Mouse (Mus musculus) limb, embryonic 13.5 days (tissue): Measurements from ENCODE around the gene Agap1. TPM values are rescaled to one million over a fixed set of nuclear protein-coding genes. Genes with fewer than 3 reads are reported as not detected.

Source experiments
- ATAC-seq: fragments of 200-750 bp; cut with Nextera tagmentation; 2 replicates; pipeline ENCODE4 v1.8.0; 2017; ENCODE audit warnings: low read depth, moderate number of reproducible peaks, moderate TSS enrichment; ENCODE audit not compliant: low FRiP score
- H3K27ac ChIP-seq: fragments of 300-500 bp; sonication (generic); 2 replicates; pipeline ENCODE4 v1.5.1; 2015; ENCODE audit warnings: inconsistent platforms, mild to moderate bottlenecking, moderate library complexity
- H3K27me3 ChIP-seq: fragments of 300-500 bp; sonication (generic); 2 replicates; pipeline ENCODE4 v1.6.1; 2015; ENCODE audit warnings: mild to moderate bottlenecking, inconsistent platforms
- H3K36me3 ChIP-seq: fragments of 300-500 bp; sonication (generic); 2 replicates; pipeline ENCODE4 v1.6.1; 2015; ENCODE audit warnings: inconsistent platforms, mild to moderate bottlenecking, moderate library complexity
- H3K4me1 ChIP-seq: fragments of 300-500 bp; sonication (generic); 2 replicates; pipeline ENCODE4 v1.6.1; 2015; ENCODE audit warnings: inconsistent platforms
- H3K4me2 ChIP-seq: fragments of 300-500 bp; sonication (generic); replicated peaks from 2 replicates; pipeline ENCODE4 v1.6.1; 2015; ENCODE audit warnings: inconsistent platforms, mild to moderate bottlenecking, moderate library complexity
- H3K4me3 ChIP-seq: fragments of 300-500 bp; sonication (generic); 2 replicates; pipeline ENCODE4 v1.5.1; 2015; ENCODE audit warnings: moderate library complexity, mild to moderate bottlenecking, inconsistent platforms
- H3K9ac ChIP-seq: fragments of 300-500 bp; sonication (generic); 2 replicates; pipeline ENCODE4 v1.6.1; 2015; ENCODE audit warnings: mild to moderate bottlenecking, inconsistent platforms
- H3K9me3 ChIP-seq: fragments of 300-500 bp; sonication (generic); 2 replicates; pipeline ENCODE4 v1.6.1; 2016; ENCODE audit warnings: inconsistent platforms
- WGBS: fragments of 180-500 bp; shearing (Covaris S2); methylation state at CpG from one replicate; pipeline ENCODE4 v1.1.7; 2015; 5-methylcytosine and 5-hydroxymethylcytosine counted together
- polyA plus RNA-seq: library from polyadenylated mRNA; unstranded; fragments of >200 nt; fragmentation: Nextera tagmentation; extraction: Ambion mirVana; gene quantifications from 2 replicates; pipeline ENCODE4 v1.2.1, GENCODE M21; 2015

The Agap1 gene
- polyA plus RNA-seq, 1 experiment from 2014 or later: 13.3 TPM

DNA sequence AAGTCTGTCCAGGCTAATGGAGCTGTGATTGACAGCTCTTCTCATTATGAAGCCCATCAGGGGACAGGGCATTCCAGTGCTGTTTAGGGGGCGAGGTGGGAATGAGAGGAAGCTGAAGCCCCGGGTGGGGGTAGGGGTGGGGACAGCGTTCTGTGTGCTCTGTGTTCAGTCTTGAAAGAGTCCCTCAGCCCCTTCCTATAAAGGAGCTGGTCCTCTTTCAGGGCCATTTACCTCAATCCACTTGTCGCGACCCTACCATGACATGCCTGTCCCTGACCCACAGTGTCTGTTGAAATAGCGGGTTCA, 416.3 kb downstream of the Agap1 start:
- WGBS: 53% methylated on average over 6 of the region's 6 CpGs
- Histone ChIP-seq H3K4me3 (no peak overlapping the region), H3K27me3 (no peaks in the 10 kb centered on the region; the same call in 1 of the 2 replicates), H3K9me3 (no peaks in the 10 kb centered on the region), H3K4me2 (no peak overlapping the region), H3K36me3 (no peaks in the 10 kb centered on the region), H3K27ac (no peak overlapping the region), H3K4me1 (peaks cover 33% of the 10 kb centered on the region), H3K9ac (no peak overlapping the region)
- no peak for ATAC-seq

DNA sequence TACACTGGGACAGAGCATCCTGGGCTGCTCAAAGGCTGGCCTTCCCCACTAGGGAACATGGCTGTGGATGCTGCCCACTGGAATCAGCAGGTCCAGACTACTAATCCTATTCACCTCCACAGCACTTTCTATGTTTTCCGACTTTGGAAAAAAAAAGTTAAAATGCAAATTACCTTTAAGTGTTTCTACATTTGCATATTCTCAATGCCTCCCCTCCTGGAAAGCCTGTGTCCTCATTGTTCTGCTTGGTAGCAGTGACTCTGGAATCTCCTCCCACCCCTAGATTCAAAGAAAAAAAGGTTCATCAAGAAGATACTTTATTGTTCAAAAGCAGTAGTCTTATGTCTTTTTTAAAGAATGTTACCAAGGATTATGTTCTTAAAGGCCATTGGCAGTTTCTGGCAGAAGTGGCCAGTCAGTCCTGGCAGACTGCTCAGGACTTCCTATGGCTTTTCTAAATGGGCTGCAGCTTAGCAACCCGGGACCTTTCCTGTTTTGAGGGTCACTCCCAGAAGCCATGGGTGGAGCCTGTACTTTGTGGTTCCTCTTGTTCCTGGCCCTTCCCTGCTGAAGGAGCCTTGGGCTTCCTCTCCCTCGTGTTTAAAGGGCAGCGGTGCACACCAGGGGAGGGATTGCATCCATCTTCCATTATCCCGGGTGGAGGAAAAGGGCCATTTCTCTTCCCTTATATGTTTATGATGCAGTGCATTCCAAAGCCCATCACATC, 421.9 kb downstream of the Agap1 start:
- H3K36me3 ChIP-seq: peaks cover 6% of the 10 kb centered on the region; the same call in 1 of the 2 replicates
- WGBS: 31% methylated on average over 5 of the region's 5 CpGs
- no peaks in the 10 kb centered on the region for H3K9me3 ChIP-seq
- H3K4me1 ChIP-seq: peaks cover 23% of the 10 kb centered on the region
- H3K27ac ChIP-seq: no peak overlapping the region
- H3K4me2 ChIP-seq: no peak overlapping the region
- H3K27me3 ChIP-seq: no peaks in the 10 kb centered on the region; the same call in 1 of the 2 replicates
- H3K4me3 ChIP-seq: no peak overlapping the region
- ATAC-seq: no peak
- H3K9ac ChIP-seq: no peak overlapping the region

DNA sequence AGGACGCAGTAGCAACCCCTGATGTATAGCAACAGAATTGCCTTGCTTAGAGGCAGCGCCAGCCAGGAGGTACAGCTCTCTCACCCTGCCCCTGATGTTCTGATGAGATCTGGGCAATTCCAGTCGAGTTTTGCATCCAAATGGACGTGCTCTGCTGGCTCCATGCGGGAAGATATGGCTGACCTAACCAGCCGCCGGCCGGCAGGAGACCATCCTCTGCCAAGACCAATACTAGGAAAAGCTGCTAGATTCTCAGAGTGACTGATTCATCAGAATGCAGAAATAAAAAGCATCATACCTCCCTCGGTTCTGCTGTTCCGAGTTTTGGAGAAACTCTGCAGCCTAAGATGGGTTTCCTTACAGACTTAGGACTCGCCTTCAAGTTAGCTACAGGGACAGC, 423.9 kb downstream of the Agap1 start:
- ATAC-seq: no peak
- 87% methylated on average over 11 of the region's 11 CpGs for WGBS
- Histone ChIP-seq H3K27me3 (no peaks in the 10 kb centered on the region; the same call in 1 of the 2 replicates), H3K4me2 (no peak overlapping the region), H3K4me3 (no peak overlapping the region), H3K36me3 (peaks cover 9% of the 10 kb centered on the region; the same call in 1 of the 2 replicates), H3K4me1 (peaks cover 11% of the 10 kb centered on the region; the same call in 1 of the 2 replicates), H3K9ac (no peak overlapping the region), H3K27ac (no peak overlapping the region), H3K9me3 (no peaks in the 10 kb centered on the region)

DNA sequence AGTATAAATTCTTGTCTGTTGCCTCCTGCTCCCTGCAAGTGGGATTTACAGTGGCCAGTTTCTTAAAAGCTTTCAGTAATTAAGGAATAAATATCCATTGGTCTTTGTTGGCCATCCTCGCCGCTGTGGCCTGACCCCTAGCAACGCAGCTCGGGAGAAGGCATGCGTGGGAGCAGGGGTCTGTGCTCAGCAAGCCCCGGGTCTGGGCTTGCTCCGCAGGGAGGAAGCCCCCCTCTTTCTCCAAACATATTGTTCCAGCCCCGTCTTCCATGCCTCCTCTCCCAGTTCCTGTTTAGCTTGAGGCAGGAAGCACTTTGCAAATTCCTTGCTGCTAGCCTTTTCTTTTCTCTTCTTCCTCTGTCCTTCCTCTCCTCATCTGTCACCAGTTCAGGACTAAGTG, 425.6 kb downstream of the Agap1 start:
- H3K4me3 ChIP-seq: no peak overlapping the region
- H3K9me3 ChIP-seq: no peaks in the 10 kb centered on the region
- no peaks in the 10 kb centered on the region; the same call in 1 of the 2 replicates for H3K27me3 ChIP-seq
- peaks cover 20% of the 10 kb centered on the region for H3K4me1 ChIP-seq
- H3K4me2 ChIP-seq: no peak overlapping the region
- WGBS: 56% methylated on average over 8 of the region's 8 CpGs
- no peak overlapping the region for H3K9ac ChIP-seq
- no peak for ATAC-seq
- no peak overlapping the region for H3K27ac ChIP-seq
- peaks cover 9% of the 10 kb centered on the region; the same call in 1 of the 2 replicates for H3K36me3 ChIP-seq

DNA sequence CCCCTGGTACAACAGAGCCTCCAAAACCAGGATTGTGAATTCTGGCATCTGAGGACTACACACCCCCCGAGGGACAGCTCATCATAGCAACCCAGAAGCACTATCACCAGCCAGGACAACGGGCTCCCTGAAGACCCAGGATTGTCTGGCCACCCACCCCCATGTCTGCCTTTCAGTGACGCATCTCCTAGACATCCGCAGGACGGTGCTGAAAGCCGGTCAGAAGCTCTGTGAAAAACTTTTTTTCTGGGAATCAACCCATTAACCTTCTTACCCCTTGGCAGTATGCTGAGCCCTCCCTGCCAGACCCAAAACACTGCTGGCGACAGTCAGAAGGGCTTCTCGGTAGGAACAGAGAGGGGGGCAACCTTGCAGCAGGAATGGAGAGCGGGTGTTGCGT, 426.2 kb downstream of the Agap1 start:
- WGBS: 82% methylated on average over 10 of the region's 10 CpGs
- Histone ChIP-seq H3K36me3 (peaks cover 9% of the 10 kb centered on the region; the same call in 1 of the 2 replicates), H3K27me3 (no peaks in the 10 kb centered on the region), H3K4me2 (no peak overlapping the region), H3K4me1 (peaks cover 26% of the 10 kb centered on the region), H3K9ac (no peak overlapping the region), H3K4me3 (no peak overlapping the region), H3K9me3 (no peaks in the 10 kb centered on the region), H3K27ac (no peak overlapping the region)
- no peak for ATAC-seq

DNA sequence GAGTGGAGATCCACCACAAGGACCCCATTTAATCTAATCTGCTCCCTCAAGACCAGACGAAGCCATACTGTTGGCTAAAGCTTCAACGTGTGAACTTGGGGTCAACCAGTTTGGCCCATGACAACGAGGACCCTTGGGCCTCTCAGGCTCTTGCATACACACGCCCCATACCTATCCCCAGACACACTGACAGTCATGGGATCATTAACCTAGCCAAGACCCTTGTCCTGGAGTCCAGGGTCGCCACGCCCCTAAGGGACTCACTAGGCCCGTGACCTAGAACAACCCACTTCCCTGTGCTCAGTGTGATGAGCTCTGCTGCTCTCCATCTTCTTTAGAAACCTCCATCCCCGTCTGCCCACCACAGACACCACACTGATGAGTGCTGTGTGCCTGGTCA, 429.7 kb downstream of the Agap1 start:
- Histone ChIP-seq H3K4me2 (no peak overlapping the region), H3K4me3 (no peak overlapping the region), H3K9ac (no peak overlapping the region), H3K4me1 (peaks cover 27% of the 10 kb centered on the region), H3K27me3 (no peaks in the 10 kb centered on the region), H3K27ac (no peak overlapping the region), H3K9me3 (no peaks in the 10 kb centered on the region), H3K36me3 (peaks cover 31% of the 10 kb centered on the region)
- ATAC-seq: no peak
- 93% methylated on average over 8 of the region's 8 CpGs for WGBS

DNA sequence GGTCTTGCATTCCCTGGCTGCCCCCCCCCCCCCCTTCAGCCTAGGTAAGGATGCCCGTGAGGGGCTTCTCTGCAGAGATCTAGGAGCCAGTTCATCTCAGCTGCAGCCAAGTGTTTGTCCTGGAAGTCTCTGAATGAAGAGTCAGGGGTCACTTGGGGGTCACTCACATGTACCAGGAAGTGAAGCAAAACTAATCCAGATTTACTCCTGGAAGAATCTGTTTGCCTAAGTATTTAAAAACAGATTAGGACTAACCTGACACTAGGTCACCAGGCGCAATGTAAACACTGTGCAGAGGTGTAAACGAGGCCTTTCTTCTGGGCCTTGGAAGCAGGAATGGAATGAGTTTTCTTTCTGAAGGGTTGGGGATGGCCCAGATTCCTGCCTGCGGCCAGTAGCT, 431.1 kb downstream of the Agap1 start:
- no peak for ATAC-seq
- Histone ChIP-seq H3K27ac (no peak overlapping the region), H3K4me3 (no peak overlapping the region), H3K36me3 (peaks cover 43% of the 10 kb centered on the region), H3K9ac (no peak overlapping the region), H3K9me3 (no peaks in the 10 kb centered on the region), H3K4me2 (no peak overlapping the region), H3K27me3 (no peaks in the 10 kb centered on the region), H3K4me1 (peaks cover 24% of the 10 kb centered on the region)
- WGBS: 37% methylated on average over 4 of the region's 4 CpGs

DNA sequence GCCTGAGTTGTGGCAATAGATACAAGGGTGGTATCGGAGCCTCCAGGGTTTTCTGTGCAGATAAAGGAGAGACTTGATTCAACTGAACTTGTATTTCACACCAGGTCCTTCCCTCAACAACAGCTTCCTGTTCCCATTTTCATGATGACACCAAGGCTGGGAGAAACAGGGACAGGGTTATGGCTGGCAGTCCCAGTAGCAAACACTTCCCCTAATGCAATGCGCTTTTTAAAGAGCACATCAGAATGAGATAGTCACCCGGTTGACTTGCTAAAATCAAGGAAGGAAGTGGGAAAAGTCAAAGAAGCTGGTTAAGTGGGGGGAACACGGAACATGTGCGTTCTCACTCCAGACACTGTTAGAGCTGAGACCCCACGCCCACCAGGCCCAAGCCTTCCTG, 436.8 kb downstream of the Agap1 start:
- no peak overlapping the region for H3K9ac ChIP-seq

DNA sequence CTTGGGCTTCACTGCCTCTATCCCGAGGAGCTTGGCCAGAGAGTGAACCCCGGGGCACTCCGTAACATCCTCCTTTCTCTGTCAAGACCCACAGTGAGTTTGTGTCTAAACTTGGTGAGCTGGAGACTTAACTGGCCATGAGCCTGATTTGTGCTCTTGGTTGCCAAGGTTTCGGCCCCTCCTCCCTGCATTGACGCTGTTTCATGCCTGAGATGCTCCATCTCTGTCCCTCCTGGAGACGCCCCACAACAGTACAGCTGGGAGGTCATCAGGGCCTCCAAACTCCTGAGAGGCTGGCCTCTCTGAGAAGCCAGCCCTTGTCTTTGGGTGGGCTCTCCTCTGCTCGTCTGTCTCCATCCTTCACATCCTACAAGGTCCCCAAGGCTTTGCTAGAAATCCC, 437.7 kb downstream of the Agap1 start:
- Histone ChIP-seq H3K9ac (no peak overlapping the region), H3K4me3 (no peak overlapping the region), H3K9me3 (no peaks in the 10 kb centered on the region), H3K27ac (no peak overlapping the region), H3K36me3 (peaks cover 47% of the 10 kb centered on the region), H3K4me2 (no peak overlapping the region), H3K27me3 (no peaks in the 10 kb centered on the region), H3K4me1 (no peaks in the 10 kb centered on the region; the same call in 1 of the 2 replicates)
- no peak for ATAC-seq
- WGBS: 70% methylated on average over 7 of the region's 7 CpGs

More for the DNA sequence above, 436.8 kb downstream of the Agap1 start:
- ATAC-seq: no peak
- Histone ChIP-seq H3K36me3 (peaks cover 49% of the 10 kb centered on the region), H3K9me3 (no peaks in the 10 kb centered on the region), H3K4me1 (no peaks in the 10 kb centered on the region; the same call in 1 of the 2 replicates), H3K27ac (no peak overlapping the region), H3K4me3 (no peak overlapping the region), H3K27me3 (no peaks in the 10 kb centered on the region), H3K4me2 (no peak overlapping the region)
- WGBS: 91% methylated on average over 6 of the region's 6 CpGs

DNA sequence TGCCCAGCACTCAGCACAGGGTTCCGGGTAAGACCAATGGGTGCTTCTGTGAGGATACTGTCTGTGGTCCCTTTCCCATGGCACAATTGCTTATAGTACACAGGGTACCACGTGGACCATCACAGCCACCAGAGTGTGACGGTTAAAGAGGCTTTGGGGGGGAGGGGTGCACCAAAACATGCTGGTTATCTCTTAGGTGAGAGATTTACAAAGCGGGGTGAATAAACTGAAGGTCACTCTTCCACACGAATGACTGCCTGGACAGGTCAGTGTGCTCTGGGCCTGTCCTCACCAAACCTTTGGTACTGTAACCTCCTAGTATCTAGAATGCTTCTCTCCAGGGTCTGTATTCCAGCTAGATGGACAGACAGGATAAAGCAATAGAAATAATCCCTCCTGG, 441.2 kb downstream of the Agap1 start:
- Histone ChIP-seq H3K9ac (no peak overlapping the region), H3K27me3 (no peaks in the 10 kb centered on the region), H3K4me1 (peaks cover 13% of the 10 kb centered on the region), H3K36me3 (peaks cover 15% of the 10 kb centered on the region), H3K27ac (no peak overlapping the region), H3K9me3 (no peaks in the 10 kb centered on the region), H3K4me3 (no peak overlapping the region), H3K4me2 (no peak overlapping the region)
- 82% methylated on average over 5 of the region's 5 CpGs for WGBS
- ATAC-seq: no peak

DNA sequence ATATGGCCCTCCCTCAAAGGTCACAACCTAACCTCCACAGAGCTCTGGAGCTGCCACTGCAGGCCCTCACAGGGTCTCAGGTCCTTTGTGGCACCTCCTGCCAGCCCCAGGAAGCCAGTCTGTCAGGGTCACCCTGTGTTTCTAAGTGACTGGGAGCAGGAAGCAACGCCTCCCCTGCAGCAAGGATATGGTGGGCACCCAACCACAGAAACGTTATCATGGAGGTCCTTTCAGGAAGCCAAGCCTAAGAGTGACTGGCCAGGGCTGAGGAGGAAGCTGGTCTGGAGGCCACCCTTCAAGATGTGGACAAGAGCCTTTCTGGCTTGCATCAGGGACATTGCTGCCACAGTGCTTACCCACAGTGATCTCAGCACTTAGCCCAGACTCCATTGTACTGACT, 444.4 kb downstream of the Agap1 start:
- no peaks in the 10 kb centered on the region; the same call in 1 of the 2 replicates for H3K36me3 ChIP-seq
- H3K27me3 ChIP-seq: no peaks in the 10 kb centered on the region
- peaks cover 13% of the 10 kb centered on the region for H3K4me1 ChIP-seq
- H3K9ac ChIP-seq: no peak overlapping the region
- no peak for ATAC-seq
- H3K27ac ChIP-seq: no peak overlapping the region
- no peaks in the 10 kb centered on the region for H3K9me3 ChIP-seq
- 68% methylated on average over 2 of the region's 2 CpGs for WGBS
- no peak overlapping the region for H3K4me2 ChIP-seq
- no peak overlapping the region for H3K4me3 ChIP-seq

DNA sequence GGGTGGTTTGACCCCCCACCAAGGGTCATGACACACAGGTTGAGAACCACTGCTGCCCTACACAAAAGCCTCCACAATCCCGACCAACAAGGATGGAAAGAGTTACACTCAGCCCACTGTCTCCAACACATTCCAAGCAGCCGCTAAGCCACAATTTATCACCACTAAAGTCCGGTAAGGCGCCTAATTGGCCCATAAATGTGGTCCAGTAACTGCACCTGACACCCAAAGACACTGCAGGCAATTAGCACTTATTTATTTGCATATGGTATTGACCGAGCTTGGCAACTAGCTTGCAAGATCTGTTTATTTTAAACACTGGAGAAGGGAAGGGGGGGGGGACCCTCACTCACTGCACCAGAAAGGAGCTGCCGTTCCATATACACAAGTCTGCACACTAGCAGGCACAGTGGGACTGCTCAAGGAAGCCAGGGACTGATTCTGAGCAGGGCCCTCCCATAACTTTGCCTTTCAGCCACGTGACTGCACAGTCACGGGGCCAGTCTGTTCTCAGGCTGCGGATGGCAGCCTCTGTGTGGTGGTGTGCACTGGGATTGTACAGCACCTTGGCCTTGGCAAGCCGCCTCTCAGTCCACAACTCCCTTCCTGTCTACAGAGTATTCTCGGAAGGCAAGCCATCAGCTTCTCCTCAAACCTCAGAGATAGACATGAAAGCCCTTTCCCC, 445.3 kb downstream of the Agap1 start:
- no peak overlapping the region for H3K9ac ChIP-seq
- no peaks in the 10 kb centered on the region; the same call in 1 of the 2 replicates for H3K36me3 ChIP-seq
- H3K27ac ChIP-seq: no peak overlapping the region
- H3K27me3 ChIP-seq: no peaks in the 10 kb centered on the region
- no peak overlapping the region for H3K4me2 ChIP-seq
- H3K9me3 ChIP-seq: no peaks in the 10 kb centered on the region
- no peak overlapping the region for H3K4me3 ChIP-seq
- H3K4me1 ChIP-seq: peaks cover 13% of the 10 kb centered on the region
- peak; percentile 59; the same call in 1 of the 2 replicates for ATAC-seq
- WGBS: 25% methylated on average over 11 of the region's 11 CpGs
